Mouse (Mus musculus) hindbrain, embryonic 11.5 days (tissue): ENCODE data around the gene Ppp1r14b. TPM values are rescaled to one million over a fixed set of nuclear protein-coding genes. Genes with fewer than 3 reads are reported as not detected.

Experiments used
- ATAC-seq: fragments of 200-750 bp; cut with Nextera tagmentation; 2 replicates; pipeline ENCODE4 v1.8.0; 2017; ENCODE audit warnings: mild to moderate bottlenecking, moderate TSS enrichment, moderate library complexity; ENCODE audit not compliant: low FRiP score
- DNase-seq: peaks from one replicate; pipeline ENCODE4 v3.0.0-alpha.2; 2015; ENCODE audit warnings: low spot score
- H3K27ac ChIP-seq: fragments of 300-500 bp; sonication (generic); 2 replicates; pipeline ENCODE4 v1.5.1; 2014; ENCODE audit warnings: mild to moderate bottlenecking, low read depth, low read length
- H3K27me3 ChIP-seq: fragments of 300-500 bp; sonication (generic); 2 replicates; pipeline ENCODE4 v1.6.1; 2014; ENCODE audit warnings: mild to moderate bottlenecking, low read length, moderate library complexity, mixed read lengths; ENCODE audit not compliant: control insufficient read depth, insufficient read depth
- H3K36me3 ChIP-seq: fragments of 300-500 bp; sonication (generic); 2 replicates; pipeline ENCODE4 v1.6.1; 2014; ENCODE audit warnings: mild to moderate bottlenecking, low read length, moderate library complexity, mixed read lengths; ENCODE audit not compliant: control insufficient read depth, insufficient read depth
- H3K4me1 ChIP-seq: fragments of 300-500 bp; sonication (generic); replicated peaks from 2 replicates; pipeline ENCODE4 v1.6.1; 2014; ENCODE audit warnings: low read length, mixed read lengths; ENCODE audit not compliant: control insufficient read depth, insufficient read depth
- H3K4me2 ChIP-seq: fragments of 300-500 bp; sonication (generic); replicated peaks from 2 replicates; pipeline ENCODE4 v1.6.1; 2014; ENCODE audit warnings: mild to moderate bottlenecking, low read depth, low read length
- H3K4me3 ChIP-seq: fragments of 300-500 bp; sonication (generic); 2 replicates; pipeline ENCODE4 v1.5.1; 2014; ENCODE audit warnings: low read depth, low read length
- H3K9ac ChIP-seq: fragments of 300-500 bp; sonication (generic); 2 replicates; pipeline ENCODE4 v1.6.1; 2014; ENCODE audit warnings: low read depth, low read length
- H3K9me3 ChIP-seq: fragments of 300-500 bp; sonication (generic); 2 replicates; pipeline ENCODE4 v1.6.1; 2016; ENCODE audit warnings: low read length; ENCODE audit not compliant: control insufficient read depth
- WGBS: fragments of 180-500 bp; shearing (Covaris S2); extraction: QIAGEN DNeasy Blood & Tissue Kit; methylation state at CpG from one replicate; pipeline ENCODE4 v1.1.7; 2014; 5-methylcytosine and 5-hydroxymethylcytosine counted together
- polyA plus RNA-seq: library from polyadenylated mRNA; unstranded; fragments of >200 nt; fragmentation: Nextera tagmentation; extraction: Ambion mirVana; gene quantifications from 2 replicates; pipeline ENCODE4 v1.2.1, GENCODE M21; 2014

The Ppp1r14b gene
- polyA plus RNA-seq, 1 experiment from 2014 or later = 180 TPM

GRCm38 (mm10) chr19:6969291-6969664 is 5.5 kb upstream of the Ppp1r14b start:
- H3K4me3 ChIP-seq = peak overlapping the region; percentile 38
- ATAC-seq (no peak), DNase-seq (no peak)
- H3K9ac ChIP-seq = peak overlapping the region; percentile 61; the same call in 1 of the 2 replicates
- no peaks in the 10 kb centered on the region for H3K36me3 ChIP-seq
- no peak overlapping the region for H3K27ac ChIP-seq
- peaks cover 5% of the 10 kb centered on the region for H3K4me1 ChIP-seq
- no peaks in the 10 kb centered on the region for H3K9me3 ChIP-seq
- peak overlapping the region; percentile 54 for H3K4me2 ChIP-seq
- WGBS = under 1% methylated on average over 18 of the region's 20 CpGs
- peaks cover 8% of the 10 kb centered on the region for H3K27me3 ChIP-seq

GRCm38 (mm10) chr19:6969665-6970381 is 4.9 kb upstream of the Ppp1r14b start:
- H3K27ac ChIP-seq = no peak overlapping the region
- peak overlapping the region; percentile 38 for H3K4me3 ChIP-seq
- under 1% methylated on average over 38 of the region's 55 CpGs for WGBS
- H3K36me3 ChIP-seq = no peaks in the 10 kb centered on the region
- H3K4me2 ChIP-seq = peak overlapping the region; percentile 54
- peak; percentile 20; the same call in 1 of the 2 replicates for ATAC-seq
- H3K9me3 ChIP-seq = no peaks in the 10 kb centered on the region
- H3K9ac ChIP-seq = peak overlapping the region; percentile 61; the same call in 1 of the 2 replicates
- peaks cover 5% of the 10 kb centered on the region for H3K4me1 ChIP-seq
- DNase-seq = peak; percentile 77
- H3K27me3 ChIP-seq = peaks cover 8% of the 10 kb centered on the region

GRCm38 (mm10) chr19:6970460-6971085 is 4.2 kb upstream of the Ppp1r14b start:
- Histone ChIP-seq H3K9me3 (no peaks in the 10 kb centered on the region), H3K4me2 (no peak overlapping the region), H3K9ac (no peak overlapping the region), H3K4me1 (peaks cover 5% of the 10 kb centered on the region), H3K27me3 (peaks cover 8% of the 10 kb centered on the region), H3K4me3 (no peak overlapping the region), H3K27ac (no peak overlapping the region), H3K36me3 (no peaks in the 10 kb centered on the region)
- ATAC-seq (no peak), DNase-seq (no peak)
- 22% methylated on average over 9 of the region's 11 CpGs for WGBS

GRCm38 (mm10) chr19:6971644-6972043 is 3.1 kb upstream of the Ppp1r14b start:
- peaks cover 5% of the 10 kb centered on the region for H3K4me1 ChIP-seq
- H3K27me3 ChIP-seq = peaks cover 8% of the 10 kb centered on the region
- no peak overlapping the region for H3K9ac ChIP-seq
- 29% methylated on average over 6 of the region's 6 CpGs for WGBS
- no peaks in the 10 kb centered on the region for H3K9me3 ChIP-seq
- no peak overlapping the region for H3K4me2 ChIP-seq
- DNase-seq (no peak), ATAC-seq (no peak)
- no peaks in the 10 kb centered on the region for H3K36me3 ChIP-seq
- H3K27ac ChIP-seq = no peak overlapping the region
- no peak overlapping the region for H3K4me3 ChIP-seq

GRCm38 (mm10) chr19:6972247-6972917 is 2.4 kb upstream of the Ppp1r14b start:
- Histone ChIP-seq H3K36me3 (no peaks in the 10 kb centered on the region), H3K27me3 (peaks cover 8% of the 10 kb centered on the region), H3K4me2 (no peak overlapping the region), H3K4me1 (peaks cover 8% of the 10 kb centered on the region), H3K27ac (no peak overlapping the region), H3K4me3 (no peak overlapping the region), H3K9me3 (no peaks in the 10 kb centered on the region), H3K9ac (no peak overlapping the region)
- 77% methylated on average over 13 of the region's 13 CpGs for WGBS
- no peak for DNase-seq
- ATAC-seq = no peak

- H3K27me3 ChIP-seq = peaks cover 8% of the 10 kb centered on the region
- ATAC-seq (no peak), DNase-seq (no peak)
- peaks cover 12% of the 10 kb centered on the region for H3K4me1 ChIP-seq
- H3K27ac ChIP-seq = 0 out of 2 replicates have a peak overlapping the region, but pooled peaks have one; percentile 93
- peak overlapping the region; percentile 88 for H3K4me3 ChIP-seq
- H3K36me3 ChIP-seq = peaks cover 7% of the 10 kb centered on the region; the same call in 1 of the 2 replicates
- no peaks in the 10 kb centered on the region for H3K9me3 ChIP-seq
- WGBS = 36% methylated on average over 12 of the region's 12 CpGs
- H3K9ac ChIP-seq = peak overlapping the region; percentile 88
- H3K4me2 ChIP-seq = peak overlapping the region; percentile 74
Observed at GRCm38 (mm10) chr19:6973581-6974190, 1.1 kb upstream of the Ppp1r14b start.

- H3K9me3 ChIP-seq = no peaks in the 10 kb centered on the region
- H3K27me3 ChIP-seq = no peaks in the 10 kb centered on the region
- H3K9ac ChIP-seq = peak within 1 kb of the TSS; percentile 88
- peaks cover 7% of the 10 kb centered on the region; the same call in 1 of the 2 replicates for H3K36me3 ChIP-seq
- peak within 1 kb of the TSS; percentile 88 for H3K4me3 ChIP-seq
- WGBS = 1% methylated on average over 16 of the region's 16 CpGs
- H3K4me2 ChIP-seq = peak within 1 kb of the TSS; percentile 91
- peaks cover 8% of the 10 kb centered on the region for H3K4me1 ChIP-seq
- H3K27ac ChIP-seq = peak within 1 kb of the TSS; percentile 93
- DNase-seq = peak; percentile 82
- no peak for ATAC-seq
Observed at GRCm38 (mm10) chr19:6975537-6976521, 1.1 kb downstream of the Ppp1r14b start, which contains the start of gene Plcb3. Gene Plcb3 (minus strand): TSS chr19:6976470.
